Mouse (Mus musculus): ENCODE data around the gene Baz2b. TPM values are rescaled to one million over a fixed set of nuclear protein-coding genes. Genes with fewer than 3 reads are reported as not detected.

The Baz2b gene
- 124 and 143 TPM in 2 replicates for total RNA-seq (2017)

DNA sequence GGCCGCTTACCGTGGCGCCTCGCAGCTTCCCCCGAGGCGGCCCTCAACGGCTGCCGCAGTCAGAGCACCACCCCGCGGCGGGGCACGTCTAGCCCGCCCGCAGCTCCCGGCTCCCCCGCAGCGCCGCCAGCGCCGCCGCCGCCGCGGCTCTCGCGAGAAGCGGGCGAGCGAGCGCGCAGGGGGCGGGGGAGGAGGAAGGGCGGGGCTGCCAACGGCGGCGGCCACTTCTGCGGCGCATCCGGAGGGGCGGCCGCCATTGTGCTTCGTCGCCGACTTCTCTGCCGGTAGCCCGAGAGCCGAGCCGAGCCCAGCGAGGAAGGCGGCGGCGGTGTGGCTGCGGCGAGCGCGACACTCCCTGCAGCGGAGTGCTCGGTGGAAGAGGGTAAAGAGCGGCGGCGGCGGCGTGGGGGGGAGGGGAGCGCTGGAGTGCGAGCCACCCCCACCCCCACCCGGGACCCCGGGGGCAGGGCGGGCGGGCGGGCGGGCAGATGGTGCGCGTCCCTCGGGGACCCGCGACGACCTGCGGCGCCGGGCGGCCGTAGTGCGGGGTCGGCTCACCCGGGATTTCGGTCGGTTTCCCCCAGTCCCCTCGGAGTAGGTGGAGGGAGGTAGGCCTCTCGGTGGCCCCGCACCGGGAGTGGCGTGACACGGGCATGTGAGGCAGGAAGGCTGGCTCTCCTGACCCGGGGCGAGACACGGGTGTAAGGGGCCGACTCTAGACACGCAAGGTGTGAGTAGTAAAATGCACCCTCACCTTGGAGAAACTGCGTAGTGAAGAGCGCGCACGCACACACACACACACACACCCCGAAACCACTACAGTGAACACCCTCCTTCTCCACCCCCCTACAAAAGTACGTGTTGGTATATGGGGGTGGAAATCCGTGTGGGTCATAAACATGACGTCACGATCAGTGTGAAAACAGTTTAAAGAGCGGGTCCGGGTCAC lies at the start of gene Baz2b, which contains the start of gene March7:
Gene Baz2b, minus strand, starts transcription at position 137 of the 949 bp plus-strand sequence.
Gene March7, plus strand, starts transcription at position 185 of the 949 bp plus-strand sequence.
- peak; percentile 70 for ATAC-seq (replicated peaks; ENCODE audit: low read depth, poor library complexity, severe bottlenecking)

- ATAC-seq (replicated peaks; ENCODE audit: low read depth, poor library complexity, severe bottlenecking), result no peak
These were observed 49.5 kb upstream of the Baz2b start for GRCm38 (mm10) chr2:60259186-60259585.

- ATAC-seq (replicated peaks; ENCODE audit: low read depth, poor library complexity, severe bottlenecking), result no peak
These were observed 47.1 kb upstream of the Baz2b start for GRCm38 (mm10) chr2:60256751-60257150.

DNA sequence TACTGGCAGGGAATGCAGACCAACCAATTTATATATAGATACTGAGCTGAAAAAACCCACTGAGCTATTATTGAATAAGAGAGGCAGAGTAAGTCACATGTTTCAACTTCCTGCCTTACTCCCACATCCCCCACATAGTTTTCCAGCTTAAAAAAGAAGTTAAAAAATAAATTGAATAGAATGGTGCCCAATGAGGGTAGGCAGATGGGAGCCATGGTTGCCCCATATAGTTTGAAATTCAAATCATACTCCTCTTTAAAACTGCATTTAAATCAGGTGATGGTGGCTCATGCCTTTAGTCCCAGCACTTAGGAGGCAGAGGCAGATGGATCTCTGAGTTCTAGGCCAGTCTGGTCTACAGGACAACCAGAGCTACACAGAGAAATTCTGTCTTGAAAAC lies 43.9 kb upstream of the Baz2b start:
- ATAC-seq (replicated peaks; ENCODE audit: low read depth, poor library complexity, severe bottlenecking), result no peak

GRCm38 (mm10) chr2:60252782-60253181 lies 43.1 kb upstream of the Baz2b start:
- no peak for ATAC-seq (replicated peaks; ENCODE audit: low read depth, poor library complexity, severe bottlenecking)

DNA sequence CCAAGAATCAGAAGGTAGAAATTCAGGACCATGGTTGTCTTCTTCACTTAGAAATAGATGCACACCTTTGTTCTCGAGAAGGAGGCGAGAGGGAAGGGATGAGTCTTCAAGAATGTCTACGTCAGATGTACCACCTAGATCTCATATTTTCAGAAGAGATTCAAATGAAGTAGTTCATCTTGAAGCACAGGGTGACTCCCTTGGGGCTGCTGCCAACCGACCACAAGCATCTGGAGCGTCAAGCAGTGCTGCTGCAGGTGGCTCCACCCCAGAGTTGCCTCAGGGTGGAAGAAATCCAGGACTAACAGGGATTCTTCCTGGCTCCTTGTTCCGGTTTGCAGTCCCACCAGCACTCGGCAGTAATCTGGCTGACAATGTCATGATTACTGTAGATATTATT lies 24.9 kb upstream of the Baz2b start:
- ATAC-seq (replicated peaks; ENCODE audit: low read depth, poor library complexity, severe bottlenecking), result no peak

GRCm38 (mm10) chr2:60233147-60233546 lies 23.5 kb upstream of the Baz2b start:
- ATAC-seq (replicated peaks; ENCODE audit: low read depth, poor library complexity, severe bottlenecking), result no peak

DNA sequence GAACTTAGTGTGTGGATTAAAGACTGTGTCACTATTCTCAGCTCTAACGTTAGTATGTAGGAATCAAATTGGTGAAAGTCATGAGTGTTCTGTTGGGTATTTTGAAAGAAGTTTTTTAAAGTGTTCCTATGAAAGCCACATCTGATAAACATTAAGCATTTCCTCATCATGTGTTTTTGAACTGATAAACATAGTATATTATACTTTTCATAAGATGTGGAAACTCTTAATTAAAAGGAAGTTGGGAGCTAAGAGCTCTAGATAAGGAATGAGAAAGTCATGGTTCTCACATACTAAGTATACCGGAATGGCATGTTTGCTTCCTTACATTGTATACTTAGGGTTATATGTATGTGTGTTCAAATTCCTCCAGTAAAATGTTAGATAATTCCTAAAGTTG lies 20.7 kb upstream of the Baz2b start:
- ATAC-seq (replicated peaks; ENCODE audit: low read depth, poor library complexity, severe bottlenecking), result peak; percentile 52; the same call in 1 of the 2 replicates

GRCm38 (mm10) chr2:60228470-60228869 lies 18.8 kb upstream of the Baz2b start:
- ATAC-seq (replicated peaks; ENCODE audit: low read depth, poor library complexity, severe bottlenecking), result no peak

- ATAC-seq (replicated peaks; ENCODE audit: low read depth, poor library complexity, severe bottlenecking), result no peak
These were observed 13.8 kb upstream of the Baz2b start for GRCm38 (mm10) chr2:60223489-60223888.

- no peak for ATAC-seq (replicated peaks; ENCODE audit: low read depth, poor library complexity, severe bottlenecking)
These were observed 12.3 kb upstream of the Baz2b start for GRCm38 (mm10) chr2:60221954-60222353.

DNA sequence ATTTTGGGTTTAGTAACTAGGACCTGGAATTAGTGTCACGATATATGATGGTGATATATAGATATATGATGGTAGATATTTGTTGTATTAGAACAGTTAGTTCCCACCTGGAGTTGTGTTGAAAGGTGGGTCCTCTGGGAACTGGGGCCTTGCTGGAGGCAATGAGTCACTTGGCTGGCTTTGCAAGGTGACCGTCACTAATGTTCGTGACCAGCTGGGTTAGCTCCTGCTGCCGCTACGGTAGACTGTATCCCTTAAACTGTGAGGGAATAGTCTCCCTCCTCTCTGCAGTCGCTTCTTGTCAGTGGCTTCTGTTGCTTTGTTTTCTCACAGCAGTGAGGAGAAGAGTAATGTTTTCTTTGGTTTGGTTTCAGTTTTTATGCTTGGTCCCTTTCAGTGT lies 11.6 kb upstream of the Baz2b start:
- ATAC-seq (replicated peaks; ENCODE audit: low read depth, poor library complexity, severe bottlenecking), result no peak

- 0 out of 2 replicates have a peak, but pooled peaks have one; percentile 30 for ATAC-seq (replicated peaks; ENCODE audit: low read depth, poor library complexity, severe bottlenecking)
These were observed 8.0 kb upstream of the Baz2b start for GRCm38 (mm10) chr2:60217620-60218019.

DNA sequence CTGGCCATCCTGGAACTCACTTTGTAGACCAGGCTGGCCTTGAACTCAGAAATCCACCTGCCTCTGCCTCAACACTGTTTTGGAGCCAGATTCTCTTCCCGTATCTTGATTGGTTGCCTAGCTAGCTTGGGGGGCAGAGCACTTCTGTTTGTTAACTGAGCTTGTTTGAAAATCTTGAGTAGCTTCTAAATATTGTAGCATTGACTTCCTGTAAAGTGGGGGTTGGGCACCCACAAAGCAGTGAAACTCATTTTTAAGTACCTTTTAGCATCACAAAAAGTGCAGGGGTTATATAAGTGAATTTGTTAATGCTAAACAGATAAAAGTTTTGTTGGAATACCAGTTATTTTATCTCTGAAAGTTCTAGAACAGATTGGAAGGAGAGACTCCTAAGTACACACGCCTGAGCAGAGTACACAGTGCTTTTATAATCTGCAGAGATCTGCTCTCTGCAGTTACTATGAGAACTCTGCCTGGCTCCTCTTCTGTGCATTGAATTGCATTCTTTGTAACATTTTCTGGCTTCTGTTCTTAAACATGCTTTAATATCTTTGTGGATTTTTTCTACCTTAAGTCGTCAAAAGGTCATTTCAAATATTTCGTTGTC lies 7.0 kb upstream of the Baz2b start:
- ATAC-seq (replicated peaks; ENCODE audit: low read depth, poor library complexity, severe bottlenecking), result no peak

- no peak for ATAC-seq (replicated peaks; ENCODE audit: low read depth, poor library complexity, severe bottlenecking)
These were observed 5.0 kb upstream of the Baz2b start for GRCm38 (mm10) chr2:60214683-60215082.

- ATAC-seq (replicated peaks; ENCODE audit: low read depth, poor library complexity, severe bottlenecking), result no peak
These were observed 2.8 kb upstream of the Baz2b start for GRCm38 (mm10) chr2:60212488-60212887.

DNA sequence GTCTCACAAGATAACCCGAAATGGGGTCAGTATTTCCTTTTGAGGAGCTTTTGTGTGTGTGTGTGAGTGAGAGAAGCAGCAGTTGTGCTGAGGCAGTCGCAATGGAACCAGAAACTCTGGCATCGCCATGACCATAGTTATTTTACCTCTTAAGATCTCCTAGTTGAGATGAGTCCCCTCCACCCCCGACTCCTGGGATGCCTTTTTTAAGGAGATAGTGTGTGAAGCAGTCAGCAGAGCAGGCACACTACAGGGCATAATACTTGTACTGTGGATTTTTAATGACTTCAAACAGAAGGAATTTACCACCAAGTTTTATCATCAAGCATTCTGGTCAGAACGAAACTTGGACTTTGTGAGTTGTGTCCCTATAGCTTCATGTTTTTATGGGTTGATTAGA lies 1.2 kb upstream of the Baz2b start:
- no peak for ATAC-seq (replicated peaks; ENCODE audit: low read depth, poor library complexity, severe bottlenecking)

DNA sequence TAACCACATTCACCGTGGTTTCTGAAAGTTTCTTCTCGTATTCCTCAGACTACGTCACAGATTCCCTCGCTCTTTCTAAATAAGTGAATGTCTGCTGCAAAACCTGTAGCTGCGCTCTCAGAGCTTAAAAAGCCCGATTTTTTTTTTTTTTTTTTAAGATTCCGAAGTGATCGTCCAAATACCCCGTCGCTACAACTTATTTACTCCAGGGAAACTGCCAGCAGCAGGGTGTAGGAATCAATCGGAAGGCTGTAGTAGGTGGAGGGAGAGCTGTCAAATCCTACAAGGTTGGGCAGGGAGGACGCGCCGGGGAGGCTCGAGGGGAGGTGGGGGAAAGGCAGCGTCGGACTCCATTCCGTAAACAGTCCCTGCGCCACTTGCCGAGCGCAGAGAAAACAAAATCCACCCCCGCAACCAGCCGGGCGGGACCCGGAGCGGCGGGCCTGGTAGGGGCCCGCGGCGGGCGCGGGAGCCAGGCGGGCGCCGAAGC lies 472 bp downstream of the Baz2b start:
- ATAC-seq (replicated peaks; ENCODE audit: low read depth, poor library complexity, severe bottlenecking), result 0 out of 2 replicates have a peak, but pooled peaks have one; percentile 12

DNA sequence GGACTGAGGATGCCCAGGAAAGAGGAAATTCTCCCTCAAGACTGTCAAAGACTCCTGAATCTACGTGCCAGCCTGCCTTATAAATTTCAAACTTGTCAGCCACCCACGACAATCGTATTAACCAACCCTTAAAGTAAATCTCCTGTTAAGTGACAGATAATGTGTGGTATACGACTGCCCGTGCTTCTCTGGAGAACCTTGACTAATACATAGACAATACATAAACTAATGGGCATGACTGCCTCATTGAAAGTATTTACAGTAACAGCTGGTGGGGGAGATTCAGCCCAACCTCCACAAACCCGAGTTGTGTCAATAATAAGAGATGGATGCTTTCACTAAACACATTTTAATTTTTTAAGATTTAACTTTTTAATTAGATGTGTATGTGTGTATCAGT lies 3.8 kb downstream of the Baz2b start:
- ATAC-seq (replicated peaks; ENCODE audit: low read depth, poor library complexity, severe bottlenecking), result no peak

DNA sequence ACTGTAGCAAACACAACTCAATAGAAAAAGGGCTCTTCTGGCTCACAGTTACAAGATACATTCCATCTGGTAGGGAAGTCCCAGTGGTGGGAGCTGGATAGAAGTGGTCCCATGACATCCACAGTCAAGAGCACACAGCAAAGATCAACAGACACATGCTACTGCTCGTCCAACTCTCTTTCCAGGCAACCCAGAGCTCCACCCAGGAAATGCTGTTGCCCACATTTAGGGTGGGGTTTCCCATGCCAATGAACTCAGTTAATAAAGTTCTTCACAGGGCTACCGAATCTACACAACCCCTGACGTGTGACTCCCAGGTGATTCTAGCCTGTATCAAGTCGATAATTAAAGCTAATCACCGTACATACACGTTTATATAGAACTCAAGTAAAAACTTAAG lies 5.5 kb downstream of the Baz2b start:
- peak; percentile 52 for ATAC-seq (replicated peaks; ENCODE audit: low read depth, poor library complexity, severe bottlenecking)

GRCm38 (mm10) chr2:60203733-60204132 lies 5.9 kb downstream of the Baz2b start:
- ATAC-seq (replicated peaks; ENCODE audit: low read depth, poor library complexity, severe bottlenecking), result no peak
